Mouse (Mus musculus) testis, adult 2 months (tissue): Measurements from ENCODE around the gene Ica1l.

Experiments
- CTCF ChIP-seq: fragments of 200-500 bp; IDR thresholded peaks from 2 replicates; pipeline ENCODE4 v1.5.1; 2012; ENCODE audit warnings: low read depth, mild to moderate bottlenecking, inconsistent platforms, low read length, moderate library complexity; ENCODE audit not compliant: control insufficient read depth, insufficient read depth, insufficient replicate concordance
- POLR2A ChIP-seq: fragments of 200-500 bp; IDR thresholded peaks from 2 replicates; pipeline ENCODE4 v1.6.1; 2012; ENCODE audit warnings: low read depth, mild to moderate bottlenecking, inconsistent platforms, low read length, moderate library complexity; ENCODE audit not compliant: control insufficient read depth

- TF ChIP-seq CTCF (no peak), POLR2A (no peak)
These were observed 32.6 kb upstream of the Ica1l start for GRCm38 (mm10) chr1:60075590-60075989.
